Mouse (Mus musculus) MEL (cell line): ENCODE data around the gene Gatad1. TPM values are rescaled to one million over a fixed set of nuclear protein-coding genes. Genes with fewer than 3 reads are reported as not detected.

ENCODE experiments used
- DNase-seq: peaks from one replicate; pipeline ENCODE4 v3.0.0; 2011; ENCODE audit warnings: low read depth, low spot score
- H3K27ac ChIP-seq: 2 replicates; pipeline ENCODE4 v1.5.1; 2012; ENCODE audit warnings: low read depth, mild to moderate bottlenecking, control low read depth, low read length, moderate library complexity; ENCODE audit not compliant: control insufficient read depth
- H3K27me3 ChIP-seq, 2 experiments: fragments of 150-350 bp in 1 of 2; sonication (generic) in 1 of 2; 2 replicates each; pipeline ENCODE4 v1.6.1; 2012; ENCODE audit warnings: low read length in 2 of 2, mild to moderate bottlenecking in 2 of 2, improper control_type of control experiment in 1 of 2, moderate library complexity in 1 of 2; ENCODE audit not compliant: insufficient read depth in 2 of 2, control insufficient read depth in 1 of 2
- H3K36me3 ChIP-seq, 2 experiments: 2 replicates each; pipeline ENCODE4 v1.6.1; 2012 to 2014; ENCODE audit warnings: low read length in 2 of 2, improper control_type of control experiment in 1 of 2, inconsistent platforms in 1 of 2, mild to moderate bottlenecking in 1 of 2; ENCODE audit not compliant: insufficient read depth in 2 of 2, control insufficient read depth in 1 of 2
- H3K4me1 ChIP-seq, 2 experiments: fragments of 150-350 bp in 1 of 2; sonication (generic) in 1 of 2; 2 replicates each; pipeline ENCODE4 v1.6.1; 2012; ENCODE audit warnings: low read length in 2 of 2, improper control_type of control experiment in 1 of 2, mild to moderate bottlenecking in 1 of 2; ENCODE audit not compliant: insufficient read depth in 2 of 2, control insufficient read depth in 1 of 2
- H3K4me3 ChIP-seq, 2 experiments: fragments of 150-350 bp in 1 of 2; sonication (generic) in 1 of 2; 2 replicates each; pipeline ENCODE4 v1.5.1; 2012; ENCODE audit warnings: low read depth in 2 of 2, low read length in 2 of 2, mild to moderate bottlenecking in 2 of 2, moderate library complexity in 2 of 2, control low read depth in 1 of 2, improper control_type of control experiment in 1 of 2; ENCODE audit not compliant: control insufficient read depth in 1 of 2, insufficient read depth in 1 of 2
- H3K79me2 ChIP-seq: 2 replicates; pipeline ENCODE4 v1.6.1; 2012; ENCODE audit warnings: mild to moderate bottlenecking, low read length, moderate library complexity; ENCODE audit not compliant: control insufficient read depth, poor library complexity, insufficient read depth
- H3K9ac ChIP-seq: 2 replicates; pipeline ENCODE4 v1.6.1; 2012; ENCODE audit warnings: low read depth, mild to moderate bottlenecking, control low read depth, low read length, moderate library complexity; ENCODE audit not compliant: control insufficient read depth, poor library complexity, severe bottlenecking
- H3K9me3 ChIP-seq: fragments of 150-350 bp; sonication (generic); replicated peaks from 2 replicates; pipeline ENCODE4 v1.6.1; 2012; ENCODE audit warnings: mild to moderate bottlenecking, low read length, improper control_type of control experiment, moderate library complexity; ENCODE audit not compliant: insufficient read depth
- CHD1 ChIP-seq: IDR thresholded peaks from 2 replicates; pipeline ENCODE4 v1.6.1; 2012; ENCODE audit warnings: low read depth, mild to moderate bottlenecking, inconsistent platforms, low read length, improper control_type of control experiment
- CHD2 ChIP-seq: IDR thresholded peaks from 2 replicates; pipeline ENCODE4 v1.6.1; 2011; ENCODE audit warnings: low read length, improper control_type of control experiment
- CTCF ChIP-seq, 3 experiments: IDR thresholded peaks in 2 of 3; conservative IDR thresholded peaks in 1 of 3; 2 replicates each; pipeline ENCODE4 v1.5.1; 2011 to 2012; ENCODE audit warnings: low read length in 3 of 3, low read depth in 2 of 3, mild to moderate bottlenecking in 2 of 3, improper control_type of control experiment in 1 of 3, inconsistent platforms in 1 of 3, mixed read lengths in 1 of 3, moderate library complexity in 1 of 3; ENCODE audit not compliant: control insufficient read depth in 1 of 3, insufficient read depth in 1 of 3, poor library complexity in 1 of 3, severe bottlenecking in 1 of 3
- E2F4 ChIP-seq: IDR thresholded peaks from 2 replicates; pipeline ENCODE4 v1.6.1; 2011; ENCODE audit warnings: low read depth, low read length, improper control_type of control experiment, borderline replicate concordance
- HCFC1 ChIP-seq: IDR thresholded peaks from 2 replicates; pipeline ENCODE4 v1.6.1; 2012; ENCODE audit warnings: low read depth, mild to moderate bottlenecking, inconsistent platforms, low read length, improper control_type of control experiment, moderate library complexity
- KAT2A ChIP-seq: conservative IDR thresholded peaks from 2 replicates; pipeline ENCODE4 v1.6.1; 2012; ENCODE audit warnings: low read depth, low read length, improper control_type of control experiment, inconsistent platforms
- MAX ChIP-seq: IDR thresholded peaks from 2 replicates; pipeline ENCODE4 v1.6.1; 2011; ENCODE audit warnings: low read length, improper control_type of control experiment
- MAZ ChIP-seq: IDR thresholded peaks from 2 replicates; pipeline ENCODE4 v1.6.1; 2012; ENCODE audit warnings: low read depth, mild to moderate bottlenecking, inconsistent platforms, low read length, improper control_type of control experiment
- MXI1 ChIP-seq: IDR thresholded peaks from 2 replicates; pipeline ENCODE4 v1.6.1; 2011; ENCODE audit warnings: mild to moderate bottlenecking, low read depth, low read length, improper control_type of control experiment
- MYB ChIP-seq: IDR thresholded peaks from 2 replicates; pipeline ENCODE4 v1.6.1; 2011; ENCODE audit warnings: mild to moderate bottlenecking, low read depth, low read length, improper control_type of control experiment
- MYC ChIP-seq: IDR thresholded peaks from 2 replicates; pipeline ENCODE4 v1.6.1; 2011; ENCODE audit warnings: low read depth, mild to moderate bottlenecking, low read length, improper control_type of control experiment, moderate library complexity
- POLR2A ChIP-seq, 2 experiments: IDR thresholded peaks; 2 replicates each; pipeline ENCODE4 v1.6.1; 2011 to 2012; ENCODE audit warnings: low read length in 2 of 2, mild to moderate bottlenecking in 2 of 2, control low read depth in 1 of 2, improper control_type of control experiment in 1 of 2, low read depth in 1 of 2, moderate library complexity in 1 of 2; ENCODE audit not compliant: control insufficient read depth in 1 of 2, insufficient read depth in 1 of 2, poor library complexity in 1 of 2
- POLR2AphosphoS2 ChIP-seq: IDR thresholded peaks from 2 replicates; pipeline ENCODE4 v1.6.1; 2011; ENCODE audit warnings: low read length, improper control_type of control experiment
- POLR2AphosphoS5 ChIP-seq: IDR thresholded peaks from 2 replicates; pipeline ENCODE4 v1.6.1; 2012; ENCODE audit warnings: low read depth, borderline replicate concordance, mild to moderate bottlenecking, inconsistent platforms, low read length, moderate library complexity, mixed read lengths
- RCOR1 ChIP-seq: IDR thresholded peaks from 2 replicates; pipeline ENCODE4 v1.6.1; 2012; ENCODE audit warnings: low read depth, mild to moderate bottlenecking, inconsistent platforms, low read length, improper control_type of control experiment
- SIN3A ChIP-seq: IDR thresholded peaks from 2 replicates; pipeline ENCODE4 v1.6.1; 2012; ENCODE audit warnings: low read length, improper control_type of control experiment, inconsistent platforms
- TAL1 ChIP-seq: IDR thresholded peaks from 2 replicates; pipeline ENCODE4 v1.6.1; 2012; ENCODE audit warnings: mild to moderate bottlenecking, inconsistent platforms, low read length, moderate library complexity, mixed read lengths
- USF1 ChIP-seq: IDR thresholded peaks from 2 replicates; pipeline ENCODE4 v1.6.1; 2014; ENCODE audit warnings: low read depth, mild to moderate bottlenecking, inconsistent platforms, low read length, improper control_type of control experiment, moderate library complexity
- USF2 ChIP-seq, 2 experiments: IDR thresholded peaks; 2 replicates each; pipeline ENCODE4 v1.6.1; 2011 to 2012; ENCODE audit warnings: improper control_type of control experiment in 2 of 2, low read length in 2 of 2, borderline replicate concordance in 1 of 2, inconsistent platforms in 1 of 2, low read depth in 1 of 2, mild to moderate bottlenecking in 1 of 2; ENCODE audit not compliant: insufficient read depth in 1 of 2
- ZKSCAN1 ChIP-seq: IDR thresholded peaks from 2 replicates; pipeline ENCODE4 v1.6.1; 2012; ENCODE audit warnings: low read depth, mild to moderate bottlenecking, inconsistent platforms, low read length, improper control_type of control experiment, moderate library complexity
- ZMIZ1 ChIP-seq: IDR thresholded peaks from 2 replicates; pipeline ENCODE4 v1.6.1; 2012; ENCODE audit warnings: low read depth, mild to moderate bottlenecking, inconsistent platforms, low read length, improper control_type of control experiment, moderate library complexity
- ZNF384 ChIP-seq: IDR thresholded peaks from 2 replicates; pipeline ENCODE4 v1.6.1; 2012; ENCODE audit warnings: low read depth, mild to moderate bottlenecking, inconsistent platforms, low read length, improper control_type of control experiment
- polyA plus RNA-seq, 2 experiments: library from polyadenylated mRNA; stranded (reverse) in 1 of 2; unstranded in 1 of 2; fragments of >175 nt in 1 of 2; fragments of >200 nt in 1 of 2; gene quantifications; 2 replicates each; pipeline versions ENCODE4 v1.2.1 to v1.2.4; 2012; ENCODE audit warnings: low replicate concordance in 2 of 2, low read depth in 1 of 2; ENCODE audit not compliant: insufficient read length in 2 of 2, insufficient read depth in 1 of 2, missing spikeins in 1 of 2
- total RNA-seq: library from RNA; depleted of rRNA; stranded (reverse); fragments of 300-350 nt; gene quantifications from 2 replicates; pipeline ENCODE4 v1.2.3, GENCODE M21; 2012

Gatad1 gene
- total and polyA plus RNA-seq, 3 experiments = 119 to 564 (median 186) TPM

DNA sequence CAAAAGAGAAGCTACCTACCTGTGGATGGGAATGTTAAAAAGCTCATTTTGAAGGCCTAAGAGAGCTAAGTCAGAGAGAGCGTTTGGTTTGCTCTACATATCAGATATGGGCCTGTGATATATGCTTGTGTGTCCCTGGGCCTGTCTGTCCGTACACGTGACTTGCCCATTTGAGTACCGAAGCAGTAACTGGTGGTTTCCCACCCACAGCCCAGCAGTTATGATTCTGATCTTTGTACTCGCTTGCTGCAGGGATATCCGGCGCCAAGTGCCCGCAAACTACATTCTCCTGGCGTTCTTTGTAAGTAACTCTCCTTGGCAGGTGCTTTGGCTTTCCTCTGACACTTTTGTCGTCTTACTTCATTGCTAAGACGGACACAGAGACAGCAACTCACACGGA is 9.6 kb upstream of the Gatad1 start:
- peaks cover 9 to 17% of the 10 kb centered on the region in 2 experiments for H3K4me1 ChIP-seq
- H3K27ac ChIP-seq = no peak overlapping the region
- H3K27me3 ChIP-seq = no peaks in the 10 kb centered on the region
- H3K4me3 ChIP-seq = no peak overlapping the region
- peaks cover 0 to 12% of the 10 kb centered on the region in 2 experiments; a peak in 2 of 4 replicates for H3K36me3 ChIP-seq
- no peak overlapping the region for H3K9ac ChIP-seq
- TF ChIP-seq HCFC1 (no peak), USF1 (no peak; the same call in 1 of the 2 replicates), ZNF384 (no peak), MAZ (no peak), POLR2AphosphoS2 (no peak), RCOR1 (no peak), POLR2A (IDR thresholded peaks at IDR 0.05; ENCODE audit: control insufficient read depth in 1 of 2, insufficient read depth in 1 of 2, low read depth in 1 of 2, low read length in 2 of 2, poor library complexity in 1 of 2) (no peak), MXI1 (no peak), MYC (no peak), CHD1 (no peak), ZKSCAN1 (no peak), CHD2 (no peak), E2F4 (no peak), KAT2A (no peak), MAX (no peak), ZMIZ1 (no peak), CTCF (IDR thresholded peaks at IDR 0.05 in 2 of 3, conservative IDR thresholded peaks at IDR 0.05 in 1 of 3; ENCODE audit: control insufficient read depth in 1 of 3, insufficient read depth in 1 of 3, low read depth in 2 of 3, low read length in 3 of 3, poor library complexity in 1 of 3, severe bottlenecking in 1 of 3) (no peak), SIN3A (no peak), USF2 (IDR thresholded peaks at IDR 0.05; ENCODE audit: borderline replicate concordance in 1 of 2, insufficient read depth in 1 of 2, low read depth in 1 of 2, low read length in 2 of 2) (no peak)
- no peaks in the 10 kb centered on the region for H3K79me2 ChIP-seq
- no peaks in the 10 kb centered on the region for H3K9me3 ChIP-seq
- no peak for DNase-seq

DNA sequence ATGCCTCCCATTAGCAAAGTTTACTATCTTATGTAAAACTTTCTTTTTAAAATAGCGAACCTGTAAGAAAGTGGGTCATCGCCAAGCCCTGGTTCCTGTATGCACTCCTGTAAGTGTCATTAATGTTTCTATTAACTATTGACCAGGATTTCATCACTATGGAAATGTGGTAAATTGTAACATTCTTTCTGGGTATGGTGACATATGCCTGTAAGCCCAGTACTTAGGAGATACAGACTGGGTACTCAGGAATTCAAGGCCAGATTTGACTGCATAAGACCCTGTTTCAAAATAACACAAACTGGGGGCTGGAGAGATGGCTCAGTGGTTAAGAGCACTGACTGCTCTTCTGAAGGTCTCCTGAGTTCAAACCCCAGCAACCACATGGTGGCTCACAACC is 8.2 kb upstream of the Gatad1 start:
- Histone ChIP-seq H3K36me3 (peaks cover 0 to 8% of the 10 kb centered on the region in 2 experiments; a peak in 2 of 4 replicates), H3K27ac (no peak overlapping the region), H3K4me3 (no peak overlapping the region), H3K9ac (no peak overlapping the region), H3K79me2 (no peaks in the 10 kb centered on the region), H3K27me3 (no peaks in the 10 kb centered on the region), H3K9me3 (no peaks in the 10 kb centered on the region), H3K4me1 (peaks cover 2 to 11% of the 10 kb centered on the region in 2 experiments; a peak in 3 of 4 replicates)
- DNase-seq = no peak
- TF ChIP-seq MYB (no peak), POLR2AphosphoS5 (no peak), TAL1 (no peak)
